8 mouse cellular contexts compared by ENCODE assay signal in the genomic region with DNA sequence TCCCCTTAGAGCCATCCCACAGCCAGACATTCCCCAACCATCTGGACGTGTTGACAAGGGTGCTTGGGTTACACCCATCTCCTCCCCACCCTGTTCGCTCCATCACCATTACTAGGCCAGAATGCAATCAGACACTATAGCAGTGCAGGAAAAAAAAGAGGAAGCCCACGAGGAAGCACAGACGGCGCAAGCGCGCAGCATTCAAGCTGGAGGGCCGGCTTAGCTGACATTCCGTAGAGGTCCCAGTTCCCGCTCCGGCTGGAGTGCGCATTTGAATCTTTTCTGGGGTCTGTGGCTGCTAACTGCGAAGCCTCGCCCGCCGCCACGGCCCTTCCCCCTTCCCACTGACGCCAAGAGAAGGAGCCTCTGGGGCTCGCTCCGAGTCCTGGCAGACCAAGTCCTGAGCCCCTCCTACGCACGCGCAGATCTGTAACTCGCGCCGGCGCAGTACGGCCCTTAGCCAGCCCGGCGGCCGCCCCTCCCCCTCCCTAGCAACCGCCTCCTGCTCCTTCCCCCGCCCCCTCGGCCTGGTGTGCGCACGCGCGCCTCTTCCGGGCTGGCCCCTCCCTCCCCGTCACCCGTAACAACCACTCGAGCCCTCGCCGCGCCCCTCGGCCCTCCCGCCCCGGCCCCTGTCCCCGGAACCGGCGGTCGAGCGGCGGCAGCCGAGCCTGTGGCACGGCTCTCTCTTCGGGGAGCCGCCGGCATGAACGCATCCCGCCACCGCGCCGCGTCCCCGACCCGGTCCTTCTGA. TPM values are rescaled to one million over a fixed set of nuclear protein-coding genes. Genes with fewer than 3 reads are reported as not detected.
A peak's percentile ranks its signal among the peaks of the same experiment; 100 is the strongest.
DNase-seq lines count a peak whose midpoint lies in the region; ATAC-seq lines count a peak whose summit lies in the region.

A gene (plus strand): TSS at position 577 of the 754 bp plus-strand sequence.

- no peaks in the 10 kb centered on the region for H3K27me3 ChIP-seq in hindbrain, embryonic 16.5 days (replicated peaks; ENCODE audit: control insufficient read depth, insufficient read depth, low read length)

- H3K9ac ChIP-seq in hindbrain, embryonic 16.5 days (ENCODE audit: low read depth, low read length), result peak within 1 kb of the TSS; percentile 87

- no peaks in the 10 kb centered on the region for H3K9me3 ChIP-seq in hindbrain, embryonic 16.5 days (ENCODE audit: control insufficient read depth, low read length)

- H3K27ac ChIP-seq in hindbrain, embryonic 16.5 days (ENCODE audit: low read depth, low read length), result peak within 1 kb of the TSS; percentile 99
- peak within 1 kb of the TSS; percentile 98 for H3K27ac ChIP-seq in macrophage

- WGBS in hindbrain, embryonic 16.5 days, result under 1% methylated on average over 40 of the region's 67 CpGs
- WGBS in macrophage (ENCODE audit: missing documents), result 2% methylated on average over 42 of the region's 67 CpGs

- H3K36me3 ChIP-seq in hindbrain, embryonic 16.5 days (ENCODE audit: control insufficient read depth, insufficient read depth, low read length), result no peaks in the 10 kb centered on the region
- H3K36me3 ChIP-seq in macrophage (ENCODE audit: inconsistent target), result peaks cover 11% of the 10 kb centered on the region; the same call in 1 of the 2 replicates

- H3K4me2 ChIP-seq in hindbrain, embryonic 16.5 days (ENCODE audit: low read length), result peak within 1 kb of the TSS; percentile 74

- DNase-seq in T-cell, adult 2 months (ENCODE audit: low spot score), result peak; percentile 97
- peak; percentile 100 for DNase-seq in cerebellum, postnatal 36 days
- peak; percentile 99 for DNase-seq in gastrocnemius, adult 18-20 months (ENCODE audit: low spot score)
- peak; percentile 99 to 100 for DNase-seq in left cerebral cortex, adult 18-20 months (ENCODE audit: low spot score in 2 of 2)
- peak; percentile 99 for DNase-seq in right cerebral cortex, adult 18-20 months
- DNase-seq in urinary bladder, postnatal 10 days (ENCODE audit: low spot score), result peak; percentile 98

- H3K4me1 ChIP-seq in hindbrain, embryonic 16.5 days (ENCODE audit: control insufficient read depth, insufficient read depth, low read depth, low read length), result peaks cover 42% of the 10 kb centered on the region

- H3K4me3 ChIP-seq in hindbrain, embryonic 16.5 days (ENCODE audit: low read length), result peak within 1 kb of the TSS; percentile 76
- peak within 1 kb of the TSS; percentile 89 for H3K4me3 ChIP-seq in macrophage (ENCODE audit: inconsistent target)

- peak; percentile 96 for ATAC-seq in hindbrain, embryonic 16.5 days

- H3K79me2 ChIP-seq in macrophage (ENCODE audit: inconsistent target), result peaks cover 54% of the 10 kb centered on the region

RNA-seq across cellular contexts. Expression of the gene that starts here (rescaled TPM):
- total RNA-seq in gastrocnemius, adult 18-20 months (2021), result 10 to 100 TPM; 52.1 to 53.3 TPM
- 53.9 and 63.4 TPM in 2 replicates for polyA plus RNA-seq in hindbrain, embryonic 16.5 days (2015; fragmentation: Nextera tagmentation; extraction: Ambion mirVana)
- total RNA-seq in left cerebral cortex, adult 18-20 months (2021), result 100 to 1,000 TPM; 203 to 219 TPM
- total RNA-seq in macrophage (2018; cell fraction: chromatin; rRNA removed), result 100 to 1,000 TPM in 16 of 26 experiments, 10 to 100 TPM in 10; 25.1 to 225 (median 124) TPM
- 100 to 1,000 TPM in 18 of 26 experiments, 10 to 100 TPM in 8; 50.1 to 156 (median 113) TPM for total RNA-seq in macrophage (2018; cell fraction: cytosol; rRNA removed)
- 100 to 1,000 TPM in 13 of 26 experiments, 10 to 100 TPM in 13; 32.0 to 183 (median 99.2) TPM for total RNA-seq in macrophage (2018; cell fraction: nucleus; rRNA removed)
- 81.5 to 112 TPM (median 87.8 TPM) in 3 replicates for polyA plus RNA-seq in macrophage (2018)

Comparison
In these comparisons a context has a peak if more than half of its experiments do, and no peak if none do; other contexts are left out.
1. Peak in every context shown above with its lines: DNase-seq, ATAC-seq, H3K4me3 ChIP-seq and H3K27ac ChIP-seq.